Mouse (Mus musculus) retina, postnatal 1 day (tissue): ENCODE measurements around the gene Nr1i3.
"Not testable (repeated sequence)": the region's sequence is repeated elsewhere in the genome, so short reads cannot be mapped to it uniquely, and the experiment has no call there.

ENCODE experiments used
- DNase-seq: peaks from one replicate; pipeline ENCODE4 v3.0.0-alpha.2; 2012

Gene Nr1i3

DNA sequence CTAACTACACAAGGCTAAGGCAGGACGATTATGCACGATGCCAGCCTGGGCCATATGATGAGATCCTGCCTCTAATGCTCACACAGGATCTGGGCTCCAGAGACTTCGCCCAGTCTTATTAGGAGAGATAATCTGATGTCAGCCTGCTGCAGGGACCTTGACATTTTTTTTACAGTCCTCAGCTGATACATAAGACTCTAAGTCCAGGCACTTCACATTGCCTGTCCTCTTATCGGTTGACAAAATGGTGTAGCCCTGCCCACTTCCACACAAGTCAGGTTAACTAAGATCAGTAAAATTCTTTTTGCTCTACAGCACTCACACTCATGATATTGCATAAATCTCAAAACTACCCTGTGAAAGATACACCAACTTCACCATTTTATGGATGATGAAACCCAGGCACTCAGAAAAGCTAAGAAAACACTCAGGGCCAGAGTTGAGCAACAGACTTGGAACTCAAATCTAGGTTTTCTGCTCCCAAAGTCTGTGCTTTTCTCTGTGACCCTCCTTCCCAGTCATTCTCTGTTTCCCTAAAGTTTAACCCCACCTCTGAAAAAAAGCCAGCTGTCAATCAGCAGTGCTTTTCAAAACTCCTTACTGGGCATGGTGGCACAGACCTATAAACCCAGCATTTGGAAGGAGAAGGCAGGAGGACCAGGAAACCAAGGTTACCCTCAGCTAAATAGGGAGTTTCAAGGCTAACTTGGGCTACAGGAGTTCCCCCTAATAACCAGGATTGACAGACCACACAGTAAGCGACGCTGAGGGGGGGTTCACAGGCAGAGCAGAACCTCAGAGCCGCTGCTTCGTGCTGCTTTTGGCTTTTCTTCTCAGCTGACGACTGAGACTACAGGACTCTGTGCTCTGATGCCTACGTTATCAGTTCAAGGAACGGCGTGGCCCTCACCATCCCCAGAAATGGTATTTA is 19.3 kb downstream of the Nr1i3 start:
- peak; percentile 18 for DNase-seq

DNA sequence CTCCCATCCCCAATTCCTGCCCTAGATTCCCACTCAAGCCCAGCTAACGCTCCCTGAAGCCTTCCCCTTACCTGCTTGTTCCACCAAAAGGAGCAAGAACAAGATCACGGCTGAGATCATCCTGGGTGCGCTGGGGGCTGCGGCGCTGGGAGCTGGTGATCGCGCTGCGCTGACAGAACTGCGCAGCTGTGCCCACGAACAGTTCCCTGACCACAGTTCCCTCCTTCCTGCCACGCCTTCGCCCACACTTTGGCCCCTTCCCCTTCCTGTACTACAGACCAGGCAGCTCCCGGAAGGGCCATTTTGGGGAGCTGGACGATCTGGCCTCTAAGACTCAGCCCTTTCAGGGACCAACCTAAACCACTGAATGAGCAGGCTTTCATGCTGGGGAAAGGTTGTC is 20.4 kb downstream of the Nr1i3 start, which contains the start of gene Fcer1g:
Gene Fcer1g (minus strand): TSS at position 240 of the 400 bp plus-strand sequence.
- DNase-seq: no peak

DNA sequence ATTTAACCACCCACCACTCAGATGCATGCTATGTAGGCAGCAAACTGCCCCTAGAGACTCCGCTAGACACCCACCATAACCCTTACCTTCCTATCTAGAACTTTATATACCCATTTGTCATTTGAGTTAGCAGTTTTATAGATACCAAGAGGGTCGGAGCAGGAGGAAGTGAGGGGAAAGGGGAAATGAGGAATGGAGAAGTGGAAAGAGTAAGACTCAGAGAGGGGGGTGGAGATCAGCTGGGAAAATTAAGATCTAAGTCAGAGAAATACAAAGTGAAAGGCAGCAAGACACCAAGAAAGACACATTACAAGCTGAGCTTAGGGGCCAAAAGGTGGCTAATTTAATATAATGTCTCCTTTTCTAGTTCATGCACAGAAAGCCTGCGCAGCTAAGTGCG is 20.8 kb downstream of the Nr1i3 start:
- no peak for DNase-seq

DNA sequence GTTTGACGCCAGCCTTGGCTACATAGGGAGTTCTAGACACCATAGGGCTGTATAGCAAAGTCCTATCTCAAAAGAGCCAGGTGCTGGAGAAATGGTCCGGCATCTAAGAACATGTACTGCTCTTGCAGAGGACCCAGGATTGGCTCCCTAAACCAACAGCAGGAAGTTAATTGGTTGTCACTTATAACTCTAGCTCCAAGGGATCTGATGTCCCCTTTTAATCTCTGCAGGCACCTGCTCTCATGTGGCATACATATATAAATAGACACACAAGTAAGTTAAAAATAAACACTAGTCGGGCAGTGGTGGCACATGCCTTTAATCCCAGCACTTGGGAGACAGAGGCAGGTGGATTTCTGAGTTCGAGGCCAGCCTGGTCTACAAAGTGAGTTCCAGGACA is 22.0 kb downstream of the Nr1i3 start:
- DNase-seq: no peak

DNA sequence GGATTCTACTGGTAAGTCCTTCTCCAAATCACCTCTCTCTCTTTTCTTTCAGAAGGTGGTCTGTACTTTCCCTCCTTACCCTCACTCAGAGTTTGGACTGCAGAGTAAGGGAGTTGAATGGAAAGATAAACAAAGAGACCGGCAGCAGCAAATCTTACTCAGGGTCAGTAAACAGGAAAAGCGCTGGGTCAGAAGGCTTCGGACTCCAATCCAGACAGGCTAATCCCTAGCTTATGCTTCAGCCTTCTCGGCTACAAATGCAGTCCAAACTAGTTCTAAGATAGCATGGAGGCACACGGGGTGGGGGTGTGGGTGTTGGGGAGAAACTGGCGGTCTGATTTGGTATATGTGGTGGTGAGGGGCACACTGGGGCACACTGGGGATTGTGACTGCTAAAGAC is 23.7 kb downstream of the Nr1i3 start:
- DNase-seq: no peak

DNA sequence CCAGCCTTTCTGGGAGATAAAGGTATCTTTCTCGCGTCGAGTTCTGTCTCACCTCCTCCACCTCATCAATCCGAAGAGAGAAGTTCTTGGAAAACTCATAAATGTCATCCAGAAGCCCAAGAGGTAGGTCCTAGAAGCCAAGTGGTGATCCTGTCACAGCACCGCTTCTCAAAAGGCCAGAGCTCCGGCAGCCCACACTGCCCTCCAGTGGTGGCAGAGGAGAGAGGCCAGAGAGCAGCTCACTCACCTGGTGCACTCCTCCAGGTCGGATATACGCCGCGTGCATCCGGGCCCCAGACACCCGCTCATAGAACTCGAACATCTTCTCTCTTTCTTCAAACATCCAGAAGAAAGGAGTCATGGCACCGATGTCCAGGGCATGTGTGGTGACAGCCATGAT is 24.7 kb downstream of the Nr1i3 start:
- peak; percentile 65 for DNase-seq

DNA sequence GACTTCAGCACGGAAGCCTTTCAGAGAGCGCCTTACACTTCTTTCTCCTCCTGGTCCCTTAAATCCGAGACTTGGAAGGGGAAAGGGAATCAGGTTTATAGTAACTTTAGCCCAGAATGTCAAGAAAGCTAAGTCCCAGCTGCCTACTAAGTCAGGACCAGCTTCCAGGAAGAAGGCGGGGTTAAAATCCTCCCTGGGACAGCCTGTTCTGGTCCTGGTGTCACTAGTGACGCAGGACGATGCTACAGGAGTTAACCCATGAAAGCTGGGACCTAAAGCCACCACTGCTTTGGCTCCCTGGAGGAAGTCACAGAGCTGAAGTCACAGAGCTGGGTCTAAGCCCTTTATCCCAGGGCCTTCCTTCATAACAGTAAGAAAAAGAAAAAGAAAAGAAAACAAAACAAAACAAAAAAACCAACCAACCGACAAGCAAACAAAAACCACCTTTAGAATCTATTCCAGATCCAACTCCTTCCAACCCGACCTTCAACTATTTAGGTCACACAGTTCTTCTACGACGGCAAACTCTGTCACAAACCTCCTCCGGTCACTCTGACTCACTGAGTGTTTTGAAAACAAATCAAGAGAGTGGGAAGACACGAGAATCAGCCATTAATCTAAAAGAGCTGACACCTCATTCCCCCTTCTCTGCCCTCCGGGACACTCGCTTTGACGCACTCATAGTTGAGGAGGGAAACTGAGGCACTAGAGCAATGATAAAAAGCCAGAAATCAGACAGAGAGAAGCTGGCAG is 26.4 kb downstream of the Nr1i3 start:
- no peak for DNase-seq

DNA sequence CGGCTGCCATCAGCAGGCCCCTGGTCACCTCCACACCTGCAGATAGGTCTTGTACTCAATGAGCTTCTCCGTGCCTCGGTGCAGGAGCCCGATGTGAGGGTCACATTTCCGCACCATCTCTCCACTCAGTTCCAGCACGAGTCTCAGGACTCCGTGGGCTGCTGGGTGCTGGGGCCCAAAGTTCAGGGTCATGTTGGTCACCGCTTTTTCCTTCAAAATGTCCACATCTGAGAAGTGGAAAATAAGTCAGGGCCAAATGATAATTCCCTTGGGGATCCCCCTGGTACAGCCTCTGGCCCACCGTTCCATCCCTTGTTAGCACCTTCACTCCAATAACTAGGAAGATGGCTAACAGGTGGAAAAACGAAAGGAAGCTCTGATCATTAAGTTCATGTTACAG is 27.1 kb downstream of the Nr1i3 start:
- no peak for DNase-seq

DNA sequence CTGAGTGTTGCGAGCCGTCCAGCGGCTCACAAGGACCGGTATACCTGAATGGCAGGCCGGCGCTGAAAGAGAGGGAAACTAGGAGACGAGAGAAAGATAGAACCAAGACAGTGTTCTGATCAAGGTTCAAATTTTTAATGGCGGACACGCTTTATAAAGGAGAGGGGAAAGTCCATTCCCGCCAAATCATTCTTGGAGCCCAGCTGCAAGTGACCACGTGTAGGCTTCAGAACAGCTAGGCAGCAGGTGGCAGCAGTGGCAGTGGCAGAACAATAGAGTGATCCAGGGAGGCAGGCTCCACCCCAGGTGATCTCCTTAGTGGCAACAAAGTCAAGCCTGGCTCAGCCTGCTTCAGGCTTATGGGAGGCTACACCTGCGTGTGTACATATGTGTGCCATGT is 28.2 kb downstream of the Nr1i3 start:
- DNase-seq: not testable (repeated sequence)

DNA sequence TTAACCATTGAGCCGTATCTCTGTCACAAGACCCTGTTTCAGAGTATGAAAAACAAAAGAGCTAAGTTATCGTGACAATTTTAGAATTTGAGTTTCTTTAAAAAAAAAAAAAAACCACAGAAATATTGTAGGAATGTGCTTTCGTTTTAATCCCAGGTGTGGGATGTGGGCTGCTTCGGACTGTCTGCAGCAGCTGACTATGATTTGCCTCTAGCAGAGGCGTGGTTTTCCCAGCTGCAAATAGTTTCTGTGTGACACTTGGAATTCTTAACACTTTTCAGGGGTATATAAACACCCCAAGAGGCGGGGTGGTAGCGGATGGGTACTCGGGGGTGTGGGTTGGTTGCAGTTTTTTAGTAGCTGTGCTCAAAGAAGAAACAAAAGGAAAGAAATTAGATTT is 31.6 kb downstream of the Nr1i3 start:
- DNase-seq: no peak

DNA sequence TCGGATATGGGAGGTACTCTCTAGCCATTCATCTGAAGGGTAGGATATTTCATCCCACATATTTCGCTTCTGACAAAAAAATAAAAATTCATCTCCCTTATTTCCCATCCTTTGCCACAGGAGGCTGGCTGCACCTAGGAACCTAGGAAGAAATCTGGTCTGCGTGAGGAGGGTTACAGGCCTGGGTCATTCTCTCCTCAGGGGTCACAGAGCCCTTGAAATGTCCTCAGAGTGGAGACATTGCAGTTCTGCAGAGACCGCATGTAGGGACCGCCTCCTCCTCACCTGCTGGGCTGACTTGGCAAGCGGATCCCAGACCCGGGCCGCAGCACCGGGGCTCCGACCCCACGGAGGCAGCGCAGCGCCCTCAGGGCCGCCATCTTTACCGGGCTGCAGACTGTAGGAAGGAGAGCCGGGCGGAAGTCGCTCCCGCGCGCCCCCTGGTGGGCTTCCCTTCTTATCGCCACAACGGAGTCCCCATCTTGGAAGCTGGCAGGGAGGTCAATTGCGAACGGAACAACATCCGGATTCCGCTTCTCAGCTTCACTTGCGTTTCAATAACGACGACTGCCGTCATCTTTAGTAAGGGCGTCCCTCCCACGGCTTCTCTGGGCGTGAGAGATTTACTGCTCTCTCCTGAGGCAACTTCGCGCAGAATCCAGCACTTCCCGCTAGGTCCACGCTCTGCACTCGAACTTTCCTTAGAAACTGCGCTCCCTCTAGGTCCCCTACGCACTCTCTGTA is 33.1 kb downstream of the Nr1i3 start:
- peak; percentile 99 for DNase-seq

DNA sequence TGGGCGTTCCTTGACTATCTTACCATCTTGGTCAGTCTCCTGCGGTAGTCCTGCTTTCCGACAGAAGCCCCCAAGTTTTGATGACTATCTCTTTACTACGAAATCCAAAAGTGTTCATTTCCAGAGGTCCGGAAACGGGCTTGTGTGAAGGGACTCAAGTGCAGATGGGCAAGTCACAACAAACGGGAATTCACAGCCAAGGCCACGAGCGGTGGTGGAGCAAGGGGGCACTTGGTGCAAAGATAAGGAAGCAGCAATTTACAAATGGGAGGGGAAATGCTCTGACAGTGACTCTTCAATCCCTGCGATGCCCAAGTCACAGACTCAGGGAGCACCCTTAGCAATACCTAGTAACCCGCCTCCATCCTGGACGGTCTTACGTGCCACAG is 33.7 kb downstream of the Nr1i3 start:
- no peak for DNase-seq

DNA sequence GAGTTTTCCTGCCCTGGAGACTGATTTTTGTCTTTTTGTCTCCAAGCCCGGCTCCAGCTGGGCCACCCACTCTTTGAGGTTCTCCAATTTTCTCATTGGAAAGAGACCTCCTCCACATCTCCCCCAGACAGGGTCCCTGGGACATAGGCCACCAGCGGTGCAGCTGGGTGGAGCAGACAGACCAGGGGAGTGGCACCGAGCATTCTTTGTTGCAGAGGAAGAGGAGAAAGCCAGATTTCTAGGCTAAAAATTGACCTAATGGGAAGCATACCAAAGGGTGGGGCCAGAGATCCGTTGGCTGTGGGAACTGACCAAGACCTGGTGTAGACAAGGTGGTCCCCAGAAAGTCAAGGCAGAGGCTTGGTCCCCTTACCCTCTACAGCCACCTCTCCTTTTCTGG is 34.1 kb downstream of the Nr1i3 start:
- no peak for DNase-seq

DNA sequence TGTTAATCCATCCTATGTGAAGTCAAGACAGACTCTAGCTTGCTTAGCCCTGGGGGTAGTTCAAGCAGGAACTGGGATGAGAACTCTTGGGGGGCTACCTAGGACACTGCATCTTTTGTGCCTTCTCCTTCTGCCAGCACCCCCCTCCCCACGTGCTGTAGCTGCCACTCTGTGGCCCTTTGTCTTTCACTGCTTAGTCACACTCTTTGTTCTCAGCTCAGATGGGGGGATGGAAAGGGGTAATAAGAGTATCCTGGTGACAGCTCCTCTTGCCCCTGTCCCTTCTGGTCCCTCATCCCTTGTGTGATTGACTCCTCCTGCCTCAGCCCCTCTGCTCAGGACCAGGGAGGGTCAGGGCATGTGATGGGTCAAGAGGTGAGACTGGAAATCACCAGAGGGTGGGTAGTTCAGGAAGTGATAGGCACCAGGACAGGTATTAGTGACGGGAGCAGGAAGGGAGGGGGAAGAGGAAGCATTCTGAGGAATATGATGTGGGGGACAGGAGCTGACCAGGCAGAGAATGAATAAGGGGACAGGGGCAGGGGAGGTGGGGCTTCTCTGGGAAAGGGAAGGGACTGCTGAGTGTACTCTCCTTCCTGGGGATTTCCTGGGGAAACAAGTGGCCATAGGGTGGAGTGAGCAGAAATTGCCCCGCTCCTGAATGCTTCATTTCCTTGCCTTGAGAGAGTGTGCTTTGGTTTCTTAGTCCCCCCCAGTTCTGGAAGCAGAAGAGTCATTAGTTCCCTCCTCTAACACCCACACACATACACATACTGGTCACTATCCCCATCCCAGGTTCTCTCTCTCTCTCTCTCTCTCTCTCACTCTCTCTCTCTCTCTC is 34.8 kb downstream of the Nr1i3 start:
- peak; percentile 69 for DNase-seq

DNA sequence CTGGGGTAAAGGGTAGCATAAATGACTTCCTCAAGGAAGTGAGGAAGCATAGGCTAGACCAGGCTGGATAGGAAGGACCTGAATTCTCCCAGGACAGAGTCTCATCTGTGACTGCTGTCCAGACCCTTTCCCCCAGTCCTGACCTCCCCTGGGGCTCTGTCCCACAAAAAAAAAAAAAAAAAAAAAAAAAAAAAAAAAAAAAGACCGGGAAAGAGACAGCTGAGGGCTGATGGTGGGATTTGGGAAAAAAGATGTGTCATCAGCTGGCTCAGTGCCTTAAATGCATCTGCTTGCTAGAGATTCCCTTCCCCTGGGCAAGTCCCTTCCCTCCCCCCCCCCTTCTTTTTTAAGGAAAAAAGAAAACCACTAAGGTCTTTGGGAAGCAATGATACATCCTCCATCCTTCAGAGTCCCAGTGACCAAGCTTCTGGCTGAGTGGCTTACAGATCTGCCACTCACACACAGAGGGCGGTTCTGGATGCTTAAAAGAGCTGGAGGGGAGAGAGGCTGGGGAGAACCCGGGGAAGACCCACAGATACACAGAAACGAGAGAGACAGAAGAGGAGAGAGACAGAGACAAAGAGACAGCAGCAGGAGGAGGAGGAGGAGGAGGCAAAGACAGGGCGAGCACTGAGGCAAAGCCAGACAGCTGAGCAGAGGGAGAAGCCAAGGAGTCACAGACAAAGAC is 36.3 kb downstream of the Nr1i3 start, which contains the start of gene Adamts4:
Gene Adamts4 (plus strand): TSS at position 509 of the 688 bp plus-strand sequence.
- DNase-seq: peak; percentile 86

DNA sequence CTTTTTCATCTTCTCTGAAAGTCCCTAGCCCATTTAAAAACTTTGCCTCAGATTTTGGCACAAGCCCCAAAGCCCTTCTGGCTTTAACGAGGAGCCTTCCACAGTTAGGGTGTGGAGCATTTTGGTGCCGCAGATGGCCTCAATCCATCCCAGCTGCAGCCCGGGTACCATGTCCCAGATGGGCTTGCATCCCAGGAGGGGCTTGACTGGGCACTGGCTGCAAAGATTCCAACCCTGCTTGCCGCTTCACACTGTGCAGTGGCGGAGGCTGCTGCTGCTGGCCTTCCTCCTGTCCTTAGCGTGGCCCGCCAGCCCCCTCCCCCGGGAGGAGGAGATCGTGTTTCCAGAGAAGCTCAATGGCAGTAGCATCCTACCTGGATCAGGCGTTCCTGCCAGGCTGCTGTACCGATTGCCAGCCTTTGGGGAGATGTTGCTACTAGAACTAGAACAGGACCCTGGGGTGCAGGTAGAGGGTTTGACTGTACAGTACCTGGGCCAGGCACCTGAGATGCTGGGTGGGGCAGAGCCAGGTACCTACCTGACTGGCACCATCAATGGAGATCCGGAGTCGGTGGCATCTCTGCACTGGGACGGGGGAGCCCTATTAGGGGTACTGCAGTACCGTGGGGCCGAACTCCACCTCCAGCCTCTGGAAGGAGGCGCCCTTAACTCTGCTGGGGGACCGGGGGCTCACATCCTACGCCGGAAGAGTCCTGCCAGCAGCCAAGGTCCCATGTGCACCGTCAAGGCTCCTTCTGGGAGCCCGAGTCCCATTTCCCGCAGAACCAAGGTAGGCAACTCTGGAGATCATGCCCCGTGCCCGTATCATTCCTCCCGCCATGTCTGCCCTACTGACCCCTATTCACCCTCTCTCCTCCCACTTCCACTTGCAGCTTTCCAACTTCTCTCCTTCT is 37.2 kb downstream of the Nr1i3 start, which contains the start of gene Ndufs2:
Gene Ndufs2 (minus strand): TSS at position 709 of the 914 bp plus-strand sequence.
- DNase-seq: peak; percentile 65

DNA sequence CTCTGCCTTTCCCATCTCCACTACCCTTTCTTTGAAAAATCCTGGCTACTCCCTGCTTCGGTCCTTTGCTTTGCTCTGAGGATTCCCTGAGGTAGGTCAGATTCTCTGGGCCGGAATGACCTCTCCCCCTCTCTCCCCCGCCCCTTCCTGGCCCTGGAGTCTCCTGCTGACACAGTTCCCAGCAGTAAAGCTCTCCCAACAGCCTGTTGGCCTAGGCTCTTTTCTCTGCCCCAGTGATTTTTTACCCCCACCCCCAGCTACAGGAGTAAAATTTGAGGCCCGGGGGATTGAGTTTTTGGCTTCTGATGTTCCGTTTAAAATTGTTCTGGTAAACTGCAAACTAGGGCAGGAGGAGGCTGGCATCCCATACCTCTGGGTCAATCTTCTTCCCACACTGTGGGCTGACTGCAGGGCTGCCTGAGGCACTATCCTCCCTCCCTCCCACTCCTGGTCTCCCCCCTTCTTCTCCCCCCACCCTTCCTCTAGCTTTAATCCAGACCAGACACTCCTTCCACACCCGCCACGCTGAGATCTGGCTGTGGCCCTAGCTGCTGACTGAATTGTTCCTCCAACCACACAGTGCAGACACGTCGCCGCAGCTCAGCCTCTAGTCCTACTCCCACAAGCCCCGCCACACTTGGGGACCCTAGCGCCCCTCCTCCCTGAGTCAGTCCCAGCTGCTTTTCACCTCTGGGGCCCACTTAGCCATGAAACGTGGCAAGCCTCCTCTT is 38.0 kb downstream of the Nr1i3 start:
- peak; percentile 81 for DNase-seq

DNA sequence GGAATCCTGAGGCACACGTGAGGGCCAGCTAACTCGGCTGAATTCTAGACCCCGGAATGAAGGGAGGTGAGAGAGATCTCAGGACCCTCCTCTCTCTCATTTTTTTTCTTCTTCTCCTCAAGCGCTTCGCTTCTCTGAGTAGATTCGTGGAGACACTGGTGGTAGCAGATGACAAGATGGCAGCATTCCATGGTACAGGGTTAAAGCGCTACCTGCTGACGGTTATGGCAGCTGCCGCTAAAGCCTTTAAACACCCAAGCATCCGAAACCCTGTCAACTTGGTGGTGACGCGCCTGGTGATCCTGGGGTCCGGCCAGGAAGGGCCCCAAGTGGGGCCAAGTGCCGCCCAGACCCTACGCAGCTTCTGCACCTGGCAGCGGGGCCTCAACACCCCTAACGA is 38.6 kb downstream of the Nr1i3 start:
- peak; percentile 43 for DNase-seq

DNA sequence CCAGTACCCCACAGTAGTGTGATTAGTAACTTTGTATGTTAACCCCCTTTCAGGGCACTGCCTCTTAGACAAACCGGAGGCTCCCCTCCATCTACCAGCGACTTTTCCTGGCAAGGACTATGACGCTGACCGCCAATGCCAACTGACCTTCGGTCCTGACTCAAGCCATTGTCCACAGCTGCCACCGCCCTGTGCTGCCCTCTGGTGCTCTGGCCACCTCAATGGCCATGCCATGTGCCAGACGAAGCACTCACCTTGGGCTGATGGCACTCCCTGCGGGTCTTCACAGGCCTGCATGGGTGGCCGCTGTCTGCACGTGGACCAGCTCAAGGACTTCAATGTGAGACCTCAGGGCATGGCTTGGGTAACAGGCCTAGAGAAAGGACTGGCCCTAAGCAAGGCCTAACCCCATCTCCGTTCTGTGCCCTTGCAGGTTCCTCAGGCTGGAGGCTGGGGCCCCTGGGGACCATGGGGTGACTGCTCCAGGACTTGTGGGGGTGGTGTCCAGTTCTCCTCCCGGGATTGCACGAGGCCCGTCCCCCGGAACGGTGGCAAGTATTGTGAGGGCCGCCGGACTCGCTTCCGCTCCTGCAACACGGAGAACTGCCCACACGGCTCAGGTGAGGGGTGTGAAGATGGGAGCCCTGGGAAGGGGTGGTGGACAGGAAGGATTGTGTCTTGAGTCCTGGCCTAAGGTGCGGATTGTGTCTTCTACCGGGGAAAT is 42.5 kb downstream of the Nr1i3 start:
- no peak for DNase-seq
